Mouse (Mus musculus): ENCODE results near the gene Elavl1. TPM values are rescaled to one million over a fixed set of nuclear protein-coding genes. Genes with fewer than 3 reads are reported as not detected.

The Elavl1 gene
- polyA plus RNA-seq, 1 experiment = 43.2 TPM

DNA sequence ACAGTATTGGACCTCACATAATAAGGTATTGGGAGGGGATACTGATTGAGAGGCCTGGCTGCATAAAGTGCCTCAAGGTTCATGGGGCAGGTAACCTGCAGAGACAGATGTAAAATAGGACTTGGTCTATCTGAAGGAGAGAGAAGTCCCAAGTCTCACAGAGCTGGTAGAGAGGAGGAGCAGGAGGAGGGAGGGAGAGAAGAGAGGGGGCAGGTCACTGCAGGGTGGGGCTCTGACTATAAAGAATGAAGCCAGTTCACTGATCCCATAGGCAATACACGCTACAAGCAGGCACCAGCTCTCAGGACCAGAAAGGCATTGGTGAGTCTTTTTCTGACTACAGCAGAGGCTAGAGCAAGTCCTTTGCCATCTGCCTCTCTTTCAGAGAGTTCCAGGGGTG, 24.1 kb upstream of the Elavl1 start:
- 100% methylated on average over 1 of the region's 1 CpGs for WGBS

DNA sequence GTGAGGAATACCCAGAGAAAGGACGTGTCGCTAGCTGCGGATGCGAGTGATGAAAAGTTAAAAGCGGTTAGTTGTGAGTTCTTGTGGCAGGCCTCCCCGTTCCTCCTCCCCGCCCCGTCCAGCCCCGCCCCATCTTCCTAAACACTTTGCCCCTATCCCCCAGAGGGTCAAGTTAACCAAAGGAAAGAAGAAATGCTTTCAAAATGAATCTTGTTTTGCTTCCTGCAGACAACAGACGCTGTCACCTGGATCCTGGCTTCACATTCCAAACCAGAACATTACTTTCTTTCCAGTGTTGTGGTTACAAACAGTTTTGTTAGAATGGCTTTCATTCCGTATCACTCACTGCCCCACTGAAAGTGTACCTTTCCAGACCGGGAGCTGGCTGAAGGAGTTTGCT, 23.1 kb upstream of the Elavl1 start:
- TF ChIP-seq CTCF (IDR thresholded peaks at IDR 0.05; ENCODE audit: borderline replicate concordance, control insufficient read depth, extremely low read depth, insufficient read depth, low read length, poor library complexity) (no peak), POLR2A (IDR thresholded peaks at IDR 0.05; ENCODE audit: control insufficient read depth, extremely low read depth, insufficient read depth, low read length, poor library complexity) (no peak)
- Histone ChIP-seq H3K27ac (ENCODE audit: control insufficient read depth, insufficient read depth, low read length) (no peak overlapping the region), H3K36me3 (ENCODE audit: control insufficient read depth, insufficient read depth, low read length) (no peaks in the 10 kb centered on the region), H3K4me1 (replicated peaks; ENCODE audit: control insufficient read depth, insufficient read depth, low read length) (no peaks in the 10 kb centered on the region; the same call in 1 of the 2 replicates), H3K4me3 (ENCODE audit: control insufficient read depth, insufficient read depth, low read length) (no peak overlapping the region), H3K27me3 (ENCODE audit: control insufficient read depth, insufficient read depth, low read length) (no peaks in the 10 kb centered on the region)
- WGBS = 40% methylated on average over 12 of the region's 12 CpGs
- no peak for DNase-seq

More for the DNA sequence above, 24.1 kb upstream of the Elavl1 start:
- Histone ChIP-seq H3K4me1 (replicated peaks; ENCODE audit: control insufficient read depth, insufficient read depth, low read length) (no peaks in the 10 kb centered on the region; the same call in 1 of the 2 replicates), H3K27me3 (ENCODE audit: control insufficient read depth, insufficient read depth, low read length) (no peaks in the 10 kb centered on the region), H3K27ac (ENCODE audit: control insufficient read depth, insufficient read depth, low read length) (no peak overlapping the region), H3K4me3 (ENCODE audit: control insufficient read depth, insufficient read depth, low read length) (no peak overlapping the region), H3K36me3 (ENCODE audit: control insufficient read depth, insufficient read depth, low read length) (no peaks in the 10 kb centered on the region)
- no peak for TF ChIP-seq POLR2A (IDR thresholded peaks at IDR 0.05; ENCODE audit: control insufficient read depth, extremely low read depth, insufficient read depth, low read length, poor library complexity)
- no peak for TF ChIP-seq CTCF (IDR thresholded peaks at IDR 0.05; ENCODE audit: borderline replicate concordance, control insufficient read depth, extremely low read depth, insufficient read depth, low read length, poor library complexity)
- DNase-seq = no peak

DNA sequence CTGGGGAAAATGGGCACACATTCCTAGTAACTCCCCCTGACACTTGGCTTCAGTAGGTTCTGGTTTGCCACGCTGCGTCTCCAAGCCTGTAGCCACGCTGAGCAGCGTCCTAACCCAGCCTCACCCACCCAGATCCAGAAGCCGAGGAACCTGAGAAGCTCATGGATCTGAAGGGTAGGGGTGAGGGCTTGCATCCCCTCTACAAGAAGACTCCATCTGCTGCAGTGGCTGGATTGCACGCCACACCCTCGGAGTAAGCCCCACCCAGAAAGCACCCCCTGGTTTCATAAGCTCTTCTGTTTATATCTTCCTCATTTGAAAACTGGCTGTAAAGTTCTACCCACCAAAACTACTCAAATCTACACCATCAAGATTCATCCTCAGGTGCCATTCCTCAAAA, 22.4 kb upstream of the Elavl1 start:
- TF ChIP-seq POLR2A (IDR thresholded peaks at IDR 0.05; ENCODE audit: control insufficient read depth, extremely low read depth, insufficient read depth, low read length, poor library complexity) (no peak), CTCF (IDR thresholded peaks at IDR 0.05; ENCODE audit: borderline replicate concordance, control insufficient read depth, extremely low read depth, insufficient read depth, low read length, poor library complexity) (no peak)
- Histone ChIP-seq H3K4me1 (replicated peaks; ENCODE audit: control insufficient read depth, insufficient read depth, low read length) (no peaks in the 10 kb centered on the region; the same call in 1 of the 2 replicates), H3K27ac (ENCODE audit: control insufficient read depth, insufficient read depth, low read length) (no peak overlapping the region), H3K4me3 (ENCODE audit: control insufficient read depth, insufficient read depth, low read length) (no peak overlapping the region), H3K27me3 (ENCODE audit: control insufficient read depth, insufficient read depth, low read length) (no peaks in the 10 kb centered on the region), H3K36me3 (ENCODE audit: control insufficient read depth, insufficient read depth, low read length) (no peaks in the 10 kb centered on the region)
- WGBS = 48% methylated on average over 7 of the region's 7 CpGs
- no peak for DNase-seq

DNA sequence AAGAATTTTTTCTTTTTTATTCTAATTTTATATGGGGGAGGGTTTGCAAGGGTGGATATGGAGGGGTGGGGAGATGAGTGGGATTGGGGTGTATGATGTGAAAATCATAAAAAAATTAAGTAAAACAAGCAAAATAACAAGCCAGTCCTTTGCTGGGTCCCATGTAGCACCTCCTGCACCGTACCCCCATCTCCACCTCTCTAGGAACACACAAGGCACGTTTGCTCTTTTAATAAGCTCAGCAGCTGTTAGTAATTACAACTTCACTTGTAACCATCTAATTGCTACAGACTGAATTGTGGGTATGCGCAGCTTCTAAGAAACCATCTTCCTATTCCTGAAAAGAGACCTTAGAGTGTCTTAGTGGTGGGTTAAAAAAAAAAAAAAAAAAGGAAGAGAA, 15.0 kb upstream of the Elavl1 start:
- no peak overlapping the region for H3K27ac ChIP-seq (ENCODE audit: control insufficient read depth, insufficient read depth, low read length)
- no peak overlapping the region for H3K4me3 ChIP-seq (ENCODE audit: control insufficient read depth, insufficient read depth, low read length)
- 66% methylated on average over 3 of the region's 3 CpGs for WGBS
- TF ChIP-seq CTCF (IDR thresholded peaks at IDR 0.05; ENCODE audit: borderline replicate concordance, control insufficient read depth, extremely low read depth, insufficient read depth, low read length, poor library complexity) (no peak), POLR2A (IDR thresholded peaks at IDR 0.05; ENCODE audit: control insufficient read depth, extremely low read depth, insufficient read depth, low read length, poor library complexity) (no peak)
- peaks cover 12% of the 10 kb centered on the region; the same call in 1 of the 2 replicates for H3K36me3 ChIP-seq (ENCODE audit: control insufficient read depth, insufficient read depth, low read length)
- no peak for DNase-seq
- no peaks in the 10 kb centered on the region for H3K27me3 ChIP-seq (ENCODE audit: control insufficient read depth, insufficient read depth, low read length)
- H3K4me1 ChIP-seq (replicated peaks; ENCODE audit: control insufficient read depth, insufficient read depth, low read length) = no peaks in the 10 kb centered on the region

DNA sequence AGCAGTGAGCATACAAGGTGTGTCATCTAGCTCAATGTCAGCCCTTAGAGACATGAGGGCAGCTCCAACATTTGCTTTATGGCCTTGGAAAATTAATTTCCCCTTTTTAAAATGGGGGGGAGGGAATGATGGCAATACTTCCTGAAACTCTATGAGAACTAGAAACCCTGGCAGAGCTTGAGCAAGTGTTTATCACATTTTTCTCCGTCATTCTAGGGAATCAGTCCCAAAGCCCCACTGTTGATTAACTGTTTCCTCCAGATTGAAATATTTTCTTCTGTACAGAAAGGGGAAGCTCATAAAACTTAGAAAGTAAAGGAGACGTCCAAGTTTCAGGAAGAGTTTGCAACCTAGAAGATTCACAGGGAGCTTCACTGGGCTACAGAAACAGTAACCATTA, 10.5 kb upstream of the Elavl1 start:
- WGBS = 94% methylated on average over 2 of the region's 2 CpGs
- Histone ChIP-seq H3K27ac (ENCODE audit: control insufficient read depth, insufficient read depth, low read length) (no peak overlapping the region), H3K36me3 (ENCODE audit: control insufficient read depth, insufficient read depth, low read length) (peaks cover 24% of the 10 kb centered on the region), H3K4me1 (replicated peaks; ENCODE audit: control insufficient read depth, insufficient read depth, low read length) (no peaks in the 10 kb centered on the region), H3K4me3 (ENCODE audit: control insufficient read depth, insufficient read depth, low read length) (no peak overlapping the region), H3K27me3 (ENCODE audit: control insufficient read depth, insufficient read depth, low read length) (no peaks in the 10 kb centered on the region)
- no peak for TF ChIP-seq POLR2A (IDR thresholded peaks at IDR 0.05; ENCODE audit: control insufficient read depth, extremely low read depth, insufficient read depth, low read length, poor library complexity)
- TF ChIP-seq CTCF (IDR thresholded peaks at IDR 0.05; ENCODE audit: borderline replicate concordance, control insufficient read depth, extremely low read depth, insufficient read depth, low read length, poor library complexity) = no peak
- DNase-seq = no peak

DNA sequence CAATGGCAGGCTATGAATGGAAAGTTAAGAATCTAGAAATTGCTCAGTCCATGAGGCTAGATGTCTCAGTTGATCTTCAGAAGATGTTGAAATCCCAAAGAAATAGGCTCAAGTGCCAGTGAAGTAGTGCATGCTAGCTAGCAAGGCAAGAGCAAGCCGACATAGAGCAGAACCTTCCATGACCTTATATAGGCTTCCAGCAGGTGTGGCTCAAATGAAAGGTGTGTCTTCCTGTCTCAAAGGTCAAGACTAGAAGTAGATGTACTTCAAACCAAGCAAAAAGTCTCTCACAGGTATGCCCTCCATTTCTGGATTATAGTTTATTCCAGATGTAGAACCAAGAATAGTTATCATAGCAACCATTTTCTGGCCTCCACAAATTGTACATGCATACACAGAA, 8.8 kb upstream of the Elavl1 start:
- no peaks in the 10 kb centered on the region for H3K4me1 ChIP-seq (replicated peaks; ENCODE audit: control insufficient read depth, insufficient read depth, low read length)
- no peak overlapping the region for H3K27ac ChIP-seq (ENCODE audit: control insufficient read depth, insufficient read depth, low read length)
- no peak overlapping the region for H3K4me3 ChIP-seq (ENCODE audit: control insufficient read depth, insufficient read depth, low read length)
- DNase-seq = no peak
- no peak for TF ChIP-seq POLR2A (IDR thresholded peaks at IDR 0.05; ENCODE audit: control insufficient read depth, extremely low read depth, insufficient read depth, low read length, poor library complexity)
- no peaks in the 10 kb centered on the region for H3K27me3 ChIP-seq (ENCODE audit: control insufficient read depth, insufficient read depth, low read length)
- peaks cover 24% of the 10 kb centered on the region for H3K36me3 ChIP-seq (ENCODE audit: control insufficient read depth, insufficient read depth, low read length)
- WGBS = 90% methylated on average over 1 of the region's 1 CpGs

DNA sequence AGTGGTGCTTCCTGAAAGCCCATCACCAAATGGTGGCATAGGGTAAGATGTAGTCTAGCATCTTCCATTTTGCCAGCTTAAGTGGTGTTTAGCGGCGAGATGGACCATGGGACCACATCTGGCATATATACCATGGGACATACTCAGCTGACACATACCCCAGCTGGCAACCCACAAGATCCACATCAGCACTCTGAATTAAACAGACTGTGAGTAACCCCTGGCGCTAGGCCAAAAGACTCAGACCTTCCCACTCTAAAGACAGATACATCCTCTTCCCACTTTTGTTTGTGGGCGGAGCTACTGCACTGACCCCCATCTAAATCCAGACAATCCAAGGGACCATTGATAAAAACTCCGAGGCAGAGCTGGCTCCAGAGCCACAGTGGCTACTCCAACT, 3.8 kb upstream of the Elavl1 start:
- TF ChIP-seq POLR2A (IDR thresholded peaks at IDR 0.05; ENCODE audit: control insufficient read depth, extremely low read depth, insufficient read depth, low read length, poor library complexity) = no peak
- no peak for TF ChIP-seq CTCF (IDR thresholded peaks at IDR 0.05; ENCODE audit: borderline replicate concordance, control insufficient read depth, extremely low read depth, insufficient read depth, low read length, poor library complexity)
- H3K36me3 ChIP-seq (ENCODE audit: control insufficient read depth, insufficient read depth, low read length) = peaks cover 9% of the 10 kb centered on the region
- no peak for DNase-seq
- 97% methylated on average over 5 of the region's 5 CpGs for WGBS
- peaks cover 3% of the 10 kb centered on the region for H3K4me1 ChIP-seq (replicated peaks; ENCODE audit: control insufficient read depth, insufficient read depth, low read length)
- no peak overlapping the region for H3K27ac ChIP-seq (ENCODE audit: control insufficient read depth, insufficient read depth, low read length)
- H3K4me3 ChIP-seq (ENCODE audit: control insufficient read depth, insufficient read depth, low read length) = no peak overlapping the region
- no peaks in the 10 kb centered on the region for H3K27me3 ChIP-seq (ENCODE audit: control insufficient read depth, insufficient read depth, low read length)

Measured in thymus, adult 2 months (tissue).